ENCODE assay signal across 21 mouse cellular contexts in genomic region chr9:64566376-64566775, GRCm38 (mm10).
DNase-seq lines count a peak whose midpoint lies in the region; ATAC-seq lines count a peak whose summit lies in the region.
"Had no signal": no experiment of that assay in that cellular context is flagged by ENCODE, and none has a peak within 500 bp of the region (broad histone marks: within the 10 kb centered on the region; RNA-seq: fewer than 3 reads in every experiment).

No protein-coding gene starts in this region.

- intact Hi-C loops in gastrocnemius, postnatal 36 days (cut with DNase I) = no loop called here

- DNase-seq in spleen, postnatal 10 days (ENCODE audit: low spot score in 2 of 2) = peak; percentile 30 to 34
- DNase-seq in spleen, postnatal 4 days (ENCODE audit: low spot score in 2 of 2) = no peak
- DNase-seq in yolk sac, embryonic 10.5 days (ENCODE audit: low spot score) = peak; percentile 88
- no peak for DNase-seq in gastrocnemius, postnatal 36 days
- DNase-seq in cerebellum, adult 18-20 months = no peak
- DNase-seq: adrenal gland, postnatal 25 days; B cell, adult 2 months; cerebellum, adult 9-11 months; gastrocnemius, postnatal 14 days; heart, postnatal 10 days; kidney, adult 18-20 months; kidney, postnatal 14 days; thymus, adult 18-20 months had no signal

- no peak overlapping the region for H3K4me2 ChIP-seq in intestine, embryonic 15.5 days (replicated peaks)
- H3K4me2 ChIP-seq in liver, embryonic 12.5 days = peak overlapping the region; percentile 66
- H3K4me2 ChIP-seq: hindbrain, embryonic 15.5 days; limb, embryonic 15.5 days; midbrain, embryonic 12.5 days; neural tube, embryonic 15.5 days had no signal

- H3K27me3 ChIP-seq in intestine, embryonic 15.5 days (replicated peaks) = no peaks in the 10 kb centered on the region
- H3K27me3 ChIP-seq in liver, embryonic 12.5 days (replicated peaks) = no peaks in the 10 kb centered on the region
- H3K27me3 ChIP-seq: hindbrain, embryonic 15.5 days; limb, embryonic 15.5 days had no signal

- no peak overlapping the region for H3K27ac ChIP-seq in intestine, embryonic 15.5 days
- H3K27ac ChIP-seq in liver, embryonic 12.5 days = peak overlapping the region; percentile 87
- H3K27ac ChIP-seq: hindbrain, embryonic 15.5 days; limb, embryonic 15.5 days; midbrain, embryonic 12.5 days; neural tube, embryonic 15.5 days had no signal

- H3K4me3 ChIP-seq in intestine, embryonic 15.5 days (replicated peaks) = no peak overlapping the region
- no peak overlapping the region for H3K4me3 ChIP-seq in liver, embryonic 12.5 days
- H3K4me3 ChIP-seq: hindbrain, embryonic 15.5 days; limb, embryonic 15.5 days; midbrain, embryonic 12.5 days; myocyte; neural tube, embryonic 15.5 days had no signal

- H3K4me1 ChIP-seq in intestine, embryonic 15.5 days (replicated peaks) = peaks cover under 1% of the 10 kb centered on the region; the same call in 1 of the 2 replicates
- peaks cover 68% of the 10 kb centered on the region for H3K4me1 ChIP-seq in liver, embryonic 12.5 days
- H3K4me1 ChIP-seq: hindbrain, embryonic 15.5 days had no signal

- no peaks in the 10 kb centered on the region for H3K9me3 ChIP-seq in intestine, embryonic 15.5 days
- peaks cover 8% of the 10 kb centered on the region; the same call in 1 of the 2 replicates for H3K9me3 ChIP-seq in liver, embryonic 12.5 days (replicated peaks)
- H3K9me3 ChIP-seq: hindbrain, embryonic 15.5 days; limb, embryonic 15.5 days; neural tube, embryonic 15.5 days had no signal

- no peak overlapping the region for H3K9ac ChIP-seq in intestine, embryonic 15.5 days
- peak overlapping the region; percentile 51 for H3K9ac ChIP-seq in liver, embryonic 12.5 days
- H3K9ac ChIP-seq: hindbrain, embryonic 15.5 days; limb, embryonic 15.5 days; midbrain, embryonic 12.5 days; neural tube, embryonic 15.5 days had no signal

- 40% methylated on average over 2 of the region's 2 CpGs for WGBS in intestine, embryonic 15.5 days
- WGBS in liver, embryonic 12.5 days (ENCODE audit: insufficient replicate concordance) = 60% methylated on average over 2 of the region's 2 CpGs

- H3K36me3 ChIP-seq in intestine, embryonic 15.5 days = no peaks in the 10 kb centered on the region
- no peaks in the 10 kb centered on the region; the same call in 1 of the 2 replicates for H3K36me3 ChIP-seq in liver, embryonic 12.5 days
- H3K36me3 ChIP-seq: hindbrain, embryonic 15.5 days; limb, embryonic 15.5 days; midbrain, embryonic 12.5 days; neural tube, embryonic 15.5 days had no signal

- peak; percentile 21; the same call in 1 of the 2 replicates for ATAC-seq in intestine, embryonic 15.5 days
- peak; percentile 72 for ATAC-seq in liver, embryonic 12.5 days
- ATAC-seq in granulocyte monocyte progenitor cell, adult 5-6 weeks (replicated peaks; ENCODE audit: poor library complexity, severe bottlenecking) = no peak

Comparison
In these comparisons a context has a peak if more than half of its experiments do, and no peak if none do; other contexts are left out.
1. DNase-seq: peak in spleen, postnatal 10 days (2 of 2) and yolk sac, embryonic 10.5 days (single experiment); none in spleen, postnatal 4 days (0 of 2), gastrocnemius, postnatal 36 days (0 of 2) and cerebellum, adult 18-20 months (0 of 2).